ENCODE assay signal across 14 mouse cellular contexts in the genomic region with DNA sequence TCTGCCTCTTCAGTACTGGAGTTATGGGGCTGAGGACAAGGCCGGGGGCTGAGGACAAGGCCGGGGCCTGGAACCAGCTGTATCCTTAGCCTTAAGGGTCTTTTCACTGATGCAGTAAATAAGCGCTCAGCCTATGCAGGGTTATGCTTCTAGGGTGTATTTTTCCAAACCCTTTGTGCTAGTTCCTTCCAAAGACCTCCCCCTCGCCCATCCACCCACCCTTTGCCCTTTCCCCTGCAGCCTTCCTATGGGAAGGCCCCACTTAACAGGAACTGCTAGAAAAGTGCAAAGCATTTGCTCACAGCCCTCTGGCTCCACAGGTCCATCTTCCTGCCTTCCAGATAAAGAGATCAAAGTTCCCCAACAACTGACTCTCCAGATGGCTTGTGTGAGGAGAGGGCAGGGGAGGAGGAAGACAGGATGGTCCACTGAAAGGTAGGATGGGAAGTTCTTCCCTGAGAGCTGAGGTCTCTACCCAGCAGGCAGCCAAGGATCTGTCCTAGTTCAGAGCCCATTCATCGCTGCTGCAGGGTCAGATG. TPM values are rescaled to one million over a fixed set of nuclear protein-coding genes. Genes with fewer than 3 reads are reported as not detected.
DNase-seq lines count a peak whose midpoint lies in the region; ATAC-seq and TF ChIP-seq lines count a peak whose summit lies in the region.
"Had no signal": no experiment of that assay in that cellular context is flagged by ENCODE, and none has a peak within 500 bp of the region (broad histone marks: within the 10 kb centered on the region; RNA-seq: fewer than 3 reads in every experiment).

No protein-coding gene starts in this region.

- H3K4me3 ChIP-seq in forebrain, embryonic 14.5 days (ENCODE audit: low read depth, low read length), result no peak overlapping the region
- H3K4me3 ChIP-seq in forebrain, embryonic 13.5 days, result no peak overlapping the region
- H3K4me3 ChIP-seq in kidney, embryonic 15.5 days (replicated peaks), result no peak overlapping the region
- no peak overlapping the region for H3K4me3 ChIP-seq in kidney, adult 2 months (ENCODE audit: insufficient read depth, low read depth, low read length)
- H3K4me3 ChIP-seq in testis, adult 2 months (ENCODE audit: control insufficient read depth, low read depth, low read length), result peak overlapping the region; percentile 26
- H3K4me3 ChIP-seq: neural tube, embryonic 13.5 days had no signal

- no peak overlapping the region for H3K4me2 ChIP-seq in forebrain, embryonic 14.5 days (ENCODE audit: low read length)
- H3K4me2 ChIP-seq in forebrain, embryonic 13.5 days, result no peak overlapping the region
- H3K4me2 ChIP-seq in kidney, embryonic 15.5 days, result no peak overlapping the region
- H3K4me2 ChIP-seq: neural tube, embryonic 13.5 days had no signal

- H3K9me3 ChIP-seq in forebrain, embryonic 14.5 days (replicated peaks; ENCODE audit: control insufficient read depth, low read length), result no peaks in the 10 kb centered on the region
- H3K9me3 ChIP-seq in forebrain, embryonic 13.5 days (replicated peaks), result no peaks in the 10 kb centered on the region
- H3K9me3 ChIP-seq in kidney, embryonic 15.5 days (replicated peaks), result no peaks in the 10 kb centered on the region
- H3K9me3 ChIP-seq: neural tube, embryonic 13.5 days had no signal

- H3K36me3 ChIP-seq in forebrain, embryonic 14.5 days (ENCODE audit: control insufficient read depth, insufficient read depth, low read length), result no peaks in the 10 kb centered on the region
- no peaks in the 10 kb centered on the region for H3K36me3 ChIP-seq in forebrain, embryonic 13.5 days (ENCODE audit: poor library complexity, severe bottlenecking)
- H3K36me3 ChIP-seq in kidney, embryonic 15.5 days, result no peaks in the 10 kb centered on the region
- no peaks in the 10 kb centered on the region for H3K36me3 ChIP-seq in kidney, adult 2 months (ENCODE audit: control insufficient read depth, insufficient read depth, low read length)
- H3K36me3 ChIP-seq in testis, adult 2 months (ENCODE audit: control insufficient read depth, insufficient read depth, low read length), result no peaks in the 10 kb centered on the region
- H3K36me3 ChIP-seq: neural tube, embryonic 13.5 days had no signal

- no peaks in the 10 kb centered on the region for H3K27me3 ChIP-seq in forebrain, embryonic 14.5 days (replicated peaks; ENCODE audit: control insufficient read depth, insufficient read depth, low read length)
- H3K27me3 ChIP-seq in forebrain, embryonic 13.5 days, result no peaks in the 10 kb centered on the region
- H3K27me3 ChIP-seq in kidney, embryonic 15.5 days, result no peaks in the 10 kb centered on the region
- no peaks in the 10 kb centered on the region for H3K27me3 ChIP-seq in kidney, adult 2 months (replicated peaks; ENCODE audit: control insufficient read depth, insufficient read depth, low read length)
- H3K27me3 ChIP-seq in testis, adult 2 months (ENCODE audit: control insufficient read depth, insufficient read depth, low read length), result no peaks in the 10 kb centered on the region
- H3K27me3 ChIP-seq: neural tube, embryonic 13.5 days had no signal

- H3K9ac ChIP-seq in forebrain, embryonic 14.5 days (ENCODE audit: low read length), result peak overlapping the region; percentile 13; the same call in 1 of the 2 replicates
- no peak overlapping the region for H3K9ac ChIP-seq in forebrain, embryonic 13.5 days
- H3K9ac ChIP-seq in kidney, embryonic 15.5 days, result no peak overlapping the region
- H3K9ac ChIP-seq: forebrain, postnatal 0 days; neural tube, embryonic 13.5 days had no signal

- no peak for TF ChIP-seq POLR2A in kidney, adult 2 months (IDR thresholded peaks at IDR 0.05; ENCODE audit: low read depth, low read length)
- TF ChIP-seq POLR2A in testis, adult 2 months (IDR thresholded peaks at IDR 0.05; ENCODE audit: control insufficient read depth, low read depth, low read length), result no peak

- no peak for TF ChIP-seq CTCF in kidney, adult 2 months (conservative IDR thresholded peaks at IDR 0.05; ENCODE audit: insufficient read depth, insufficient read length, low read depth, low read length)
- TF ChIP-seq CTCF in testis, adult 2 months (IDR thresholded peaks at IDR 0.05; ENCODE audit: control insufficient read depth, insufficient read depth, insufficient replicate concordance, low read depth, low read length), result no peak

- WGBS in forebrain, embryonic 14.5 days, result 71% methylated on average over 5 of the region's 5 CpGs
- 70% methylated on average over 5 of the region's 5 CpGs for WGBS in forebrain, embryonic 13.5 days
- 50% methylated on average over 5 of the region's 5 CpGs for WGBS in kidney, embryonic 15.5 days
- WGBS in kidney, adult 2 months, result 59% methylated on average over 5 of the region's 5 CpGs

- no peak for DNase-seq in forebrain, embryonic 14.5 days (ENCODE audit: low spot score)
- no peak for DNase-seq in kidney, adult 2 months
- no peak for DNase-seq in testis, postnatal 10 days (ENCODE audit: low spot score)
- DNase-seq in layer of hippocampus, adult 11-12 months (ENCODE audit: low spot score), result no peak
- no peak for DNase-seq in urinary bladder, postnatal 14 days (ENCODE audit: low spot score)
- DNase-seq: adrenal gland, adult 2 months; cerebellum, adult 9-11 months; embryo, embryonic 11 days; forebrain, postnatal 0 days had no signal

- H3K4me1 ChIP-seq in forebrain, embryonic 14.5 days (ENCODE audit: control insufficient read depth, insufficient read depth, low read length), result no peaks in the 10 kb centered on the region
- no peaks in the 10 kb centered on the region for H3K4me1 ChIP-seq in forebrain, embryonic 13.5 days
- peaks cover 57% of the 10 kb centered on the region for H3K4me1 ChIP-seq in kidney, embryonic 15.5 days
- peaks cover 14% of the 10 kb centered on the region; the same call in 1 of the 2 replicates for H3K4me1 ChIP-seq in kidney, adult 2 months (ENCODE audit: control insufficient read depth, insufficient read depth, low read length)
- H3K4me1 ChIP-seq in testis, adult 2 months (ENCODE audit: control insufficient read depth, insufficient read depth, low read length), result peaks cover 3% of the 10 kb centered on the region
- H3K4me1 ChIP-seq: neural tube, embryonic 13.5 days had no signal

- no peak overlapping the region for H3K27ac ChIP-seq in forebrain, embryonic 14.5 days (ENCODE audit: low read depth, low read length)
- no peak overlapping the region for H3K27ac ChIP-seq in forebrain, embryonic 13.5 days
- peak overlapping the region; percentile 92 for H3K27ac ChIP-seq in kidney, embryonic 15.5 days
- no peak overlapping the region for H3K27ac ChIP-seq in kidney, adult 2 months (ENCODE audit: insufficient read depth, low read depth, low read length)
- H3K27ac ChIP-seq in testis, adult 2 months (ENCODE audit: control insufficient read depth, insufficient read depth, low read depth, low read length), result no peak overlapping the region
- H3K27ac ChIP-seq: neural tube, embryonic 13.5 days had no signal

- no peak for ATAC-seq in forebrain, embryonic 14.5 days
- ATAC-seq in forebrain, embryonic 13.5 days, result no peak
- ATAC-seq in kidney, embryonic 15.5 days (replicated peaks; ENCODE audit: low FRiP score), result no peak; the same call in 1 of the 2 replicates
- ATAC-seq: forebrain, postnatal 0 days; inflammation-experienced regulatory T-cells, adult 6 months had no signal

RNA-seq across cellular contexts. Expression of gene Pcbp1, which starts 26.5 kb away (rescaled TPM):
- 176 and 206 TPM in 2 replicates for polyA plus RNA-seq in forebrain, embryonic 14.5 days (2014; fragmentation: Nextera tagmentation; extraction: Ambion mirVana)
- 204 and 245 TPM in 2 replicates for polyA plus RNA-seq in forebrain, embryonic 13.5 days (2015; fragmentation: Nextera tagmentation; extraction: Ambion mirVana)
- 488 and 506 TPM in 2 replicates for polyA plus RNA-seq in kidney, embryonic 15.5 days (2015; fragmentation: Nextera tagmentation; extraction: Ambion mirVana)
- 165 and 166 TPM in 2 replicates for polyA plus RNA-seq in kidney, adult 2 months (2012; rRNA removed)
- polyA plus RNA-seq in testis, adult 2 months (2012; rRNA removed), result 91.6 and 99.3 TPM in 2 replicates
